Mouse (Mus musculus): ENCODE results near the gene Vwa5b2. TPM values are rescaled to one million over a fixed set of nuclear protein-coding genes. Genes with fewer than 3 reads are reported as not detected.
A peak's percentile ranks its signal among the peaks of the same experiment; 100 is the strongest.

The Vwa5b2 gene
- polyA plus RNA-seq, 1 experiment from 2014 or later: 11.9 TPM

- H3K4me2 ChIP-seq (replicated peaks): peak overlapping the region; percentile 91
- H3K36me3 ChIP-seq: no peaks in the 10 kb centered on the region
- H3K27me3 ChIP-seq: peaks cover 58% of the 10 kb centered on the region
- peak overlapping the region; percentile 61 for H3K4me3 ChIP-seq (replicated peaks)
- 0 out of 2 replicates have a peak overlapping the region, but pooled peaks have one; percentile 42 for H3K27ac ChIP-seq
- under 1% methylated on average over 39 of the region's 39 CpGs for WGBS
- peak; percentile 89 for ATAC-seq
- peak overlapping the region; percentile 73 for H3K9ac ChIP-seq (replicated peaks)
- no peaks in the 10 kb centered on the region for H3K9me3 ChIP-seq
- H3K4me1 ChIP-seq (replicated peaks): peaks cover 23% of the 10 kb centered on the region
Measured at GRCm38 (mm10) chr16:20589939-20590679, 838 bp downstream of the Vwa5b2 start.

GRCm38 (mm10) chr16:20590680-20591038 is 1.4 kb downstream of the Vwa5b2 start:
- peak overlapping the region; percentile 73 for H3K9ac ChIP-seq (replicated peaks)

GRCm38 (mm10) chr16:20591076-20591705 is 1.9 kb downstream of the Vwa5b2 start:
- Histone ChIP-seq H3K9me3 (no peaks in the 10 kb centered on the region), H3K4me2 (replicated peaks) (peak overlapping the region; percentile 91), H3K9ac (replicated peaks) (peak overlapping the region; percentile 73), H3K4me3 (replicated peaks) (peak overlapping the region; percentile 61), H3K4me1 (replicated peaks) (peaks cover 23% of the 10 kb centered on the region), H3K27ac (no peak overlapping the region), H3K27me3 (peaks cover 64% of the 10 kb centered on the region), H3K36me3 (no peaks in the 10 kb centered on the region)
- ATAC-seq: peak; percentile 10; the same call in 1 of the 2 replicates
- WGBS: 3% methylated on average over 48 of the region's 48 CpGs

More at GRCm38 (mm10) chr16:20590680-20591038, 1.4 kb downstream of the Vwa5b2 start:
- Histone ChIP-seq H3K4me1 (replicated peaks) (peaks cover 23% of the 10 kb centered on the region), H3K27ac (no peak overlapping the region), H3K36me3 (no peaks in the 10 kb centered on the region), H3K27me3 (peaks cover 64% of the 10 kb centered on the region), H3K4me3 (replicated peaks) (peak overlapping the region; percentile 61), H3K4me2 (replicated peaks) (peak overlapping the region; percentile 91), H3K9me3 (no peaks in the 10 kb centered on the region)
- ATAC-seq: no peak; the same call in 1 of the 2 replicates
- WGBS: under 1% methylated on average over 17 of the region's 17 CpGs

- H3K27ac ChIP-seq: no peak overlapping the region
- H3K36me3 ChIP-seq: no peaks in the 10 kb centered on the region
- peaks cover 14% of the 10 kb centered on the region for H3K4me1 ChIP-seq (replicated peaks)
- H3K9ac ChIP-seq (replicated peaks): no peak overlapping the region
- no peak overlapping the region for H3K4me2 ChIP-seq (replicated peaks)
- H3K4me3 ChIP-seq (replicated peaks): no peak overlapping the region
- H3K9me3 ChIP-seq: no peaks in the 10 kb centered on the region
- H3K27me3 ChIP-seq: peaks cover 51% of the 10 kb centered on the region
- WGBS: 82% methylated on average over 7 of the region's 7 CpGs
- no peak for ATAC-seq
Measured at GRCm38 (mm10) chr16:20595060-20595673, 5.9 kb downstream of the Vwa5b2 start.

GRCm38 (mm10) chr16:20595737-20596136 is 6.5 kb downstream of the Vwa5b2 start:
- 94% methylated on average over 4 of the region's 4 CpGs for WGBS
- Histone ChIP-seq H3K27ac (no peak overlapping the region), H3K9ac (replicated peaks) (no peak overlapping the region), H3K9me3 (no peaks in the 10 kb centered on the region), H3K4me3 (replicated peaks) (no peak overlapping the region), H3K27me3 (peaks cover 46% of the 10 kb centered on the region), H3K4me2 (replicated peaks) (no peak overlapping the region), H3K36me3 (no peaks in the 10 kb centered on the region), H3K4me1 (replicated peaks) (peaks cover 8% of the 10 kb centered on the region)
- no peak for ATAC-seq

GRCm38 (mm10) chr16:20596687-20597441 is 7.6 kb downstream of the Vwa5b2 start:
- WGBS: 83% methylated on average over 7 of the region's 7 CpGs
- no peak overlapping the region for H3K9ac ChIP-seq (replicated peaks)
- no peak overlapping the region for H3K27ac ChIP-seq
- peaks cover 34% of the 10 kb centered on the region for H3K27me3 ChIP-seq
- H3K4me3 ChIP-seq (replicated peaks): no peak overlapping the region
- H3K4me2 ChIP-seq (replicated peaks): no peak overlapping the region
- no peaks in the 10 kb centered on the region for H3K4me1 ChIP-seq (replicated peaks)
- ATAC-seq: no peak
- no peaks in the 10 kb centered on the region for H3K36me3 ChIP-seq
- H3K9me3 ChIP-seq: no peaks in the 10 kb centered on the region

GRCm38 (mm10) chr16:20600511-20600910 is 11.2 kb downstream of the Vwa5b2 start:
- Histone ChIP-seq H3K27ac (no peak overlapping the region), H3K4me3 (replicated peaks) (no peak overlapping the region), H3K9me3 (no peaks in the 10 kb centered on the region), H3K27me3 (peaks cover 4% of the 10 kb centered on the region; the same call in 1 of the 2 replicates), H3K4me2 (replicated peaks) (no peak overlapping the region), H3K36me3 (peaks cover 19% of the 10 kb centered on the region), H3K4me1 (replicated peaks) (0 out of 2 replicates have a peak, but pooled peaks cover 7% of the 10 kb centered on the region), H3K9ac (replicated peaks) (no peak overlapping the region)
- WGBS: 69% methylated on average over 5 of the region's 5 CpGs
- no peak for ATAC-seq

GRCm38 (mm10) chr16:20604705-20605104 is 15.4 kb downstream of the Vwa5b2 start:
- Histone ChIP-seq H3K27ac (no peak overlapping the region), H3K9me3 (no peaks in the 10 kb centered on the region), H3K4me1 (replicated peaks) (peaks cover 22% of the 10 kb centered on the region), H3K4me3 (replicated peaks) (no peak overlapping the region), H3K36me3 (peaks cover 47% of the 10 kb centered on the region), H3K4me2 (replicated peaks) (no peak overlapping the region), H3K9ac (replicated peaks) (no peak overlapping the region), H3K27me3 (no peaks in the 10 kb centered on the region)
- peak; percentile 13; the same call in 1 of the 2 replicates for ATAC-seq
- WGBS: 77% methylated on average over 9 of the region's 9 CpGs

GRCm38 (mm10) chr16:20610501-20611356 is 21.5 kb downstream of the Vwa5b2 start:
- H3K4me2 ChIP-seq (replicated peaks): peak overlapping the region; percentile 91
- no peaks in the 10 kb centered on the region for H3K27me3 ChIP-seq
- H3K9me3 ChIP-seq: no peaks in the 10 kb centered on the region
- H3K36me3 ChIP-seq: peaks cover 26% of the 10 kb centered on the region
- peak overlapping the region; percentile 86 for H3K9ac ChIP-seq (replicated peaks)
- peak; percentile 65 for ATAC-seq
- H3K27ac ChIP-seq: peak overlapping the region; percentile 86
- H3K4me1 ChIP-seq (replicated peaks): peaks cover 32% of the 10 kb centered on the region
- under 1% methylated on average over 28 of the region's 28 CpGs for WGBS
- peak overlapping the region; percentile 69 for H3K4me3 ChIP-seq (replicated peaks)

GRCm38 (mm10) chr16:20611357-20612227 is 22.3 kb downstream of the Vwa5b2 start, which contains the start of the genes Eef1akmt4, Gm49333 and Alg3:
Eef1akmt4 (plus strand) TSS chr16:20611593.
Gm49333 (plus strand) TSS chr16:20611610.
Alg3 (minus strand) TSS chr16:20611735.
- peak within 1 kb of the TSS; percentile 86 for H3K27ac ChIP-seq
- H3K4me3 ChIP-seq (replicated peaks): peak within 1 kb of the TSS; percentile 69
- H3K9ac ChIP-seq (replicated peaks): peak within 1 kb of the TSS; percentile 86
- peaks cover 17% of the 10 kb centered on the region for H3K36me3 ChIP-seq
- H3K27me3 ChIP-seq: no peaks in the 10 kb centered on the region
- ATAC-seq: peak; percentile 96
- 2% methylated on average over 41 of the region's 41 CpGs for WGBS
- peaks cover 32% of the 10 kb centered on the region for H3K4me1 ChIP-seq (replicated peaks)
- H3K4me2 ChIP-seq (replicated peaks): peak within 1 kb of the TSS; percentile 91
- no peaks in the 10 kb centered on the region for H3K9me3 ChIP-seq
